Mouse (Mus musculus) left cerebral cortex, postnatal 14 days (tissue): ENCODE measurements at regions not wholly inside any gene's neighbourhood (a gene's known extent, or its start where the extent isn't known, plus 50 kb on each side); places are given as distances from the start of the nearest gene placed in this dataset.

Experiments
- DNase-seq, 2 experiments: peaks; one replicate each; pipeline ENCODE4 v3.0.0; 2021 to 2022; ENCODE audit warnings: low spot score in 2 of 2, mixed read lengths in 1 of 2
- intact Hi-C: fragments of 180-260 bp; cut with DNase I; formaldehyde crosslinking; loops from one replicate; pipeline ENCODE4 v1.15.1; 2025

- intact Hi-C loops = no loop called here
Measured at GRCm38 (mm10) chr7:37908618-37909130, 114.7 kb downstream of the Uri1 start.

GRCm38 (mm10) chr7:37893885-37894284 is 120.4 kb upstream of the Zfp536 start:
- peak; percentile 17 to 49 for DNase-seq
- intact Hi-C loops = no loop called here

More at GRCm38 (mm10) chr7:37908618-37909130, 114.7 kb downstream of the Uri1 start:
- DNase-seq = no peak

- intact Hi-C loops = no loop called here
- DNase-seq = peak; percentile 49 to 66
Measured at GRCm38 (mm10) chr7:37874382-37874781, 100.9 kb upstream of the Zfp536 start.

- no peak for DNase-seq
- intact Hi-C loops = no loop called here
Measured at GRCm38 (mm10) chr7:37870956-37871355, 97.5 kb upstream of the Zfp536 start.

GRCm38 (mm10) chr7:37866468-37866867 is 93.0 kb upstream of the Zfp536 start:
- no peak for DNase-seq

GRCm38 (mm10) chr7:37851471-37851870 is 78.0 kb upstream of the Zfp536 start:
- DNase-seq = no peak
- intact Hi-C loops = no loop called here

More at GRCm38 (mm10) chr7:37866468-37866867, 93.0 kb upstream of the Zfp536 start:
- intact Hi-C loops = no loop called here

GRCm38 (mm10) chr7:37845201-37845600 is 71.8 kb upstream of the Zfp536 start:
- intact Hi-C loops = no loop called here
- DNase-seq = no peak

- intact Hi-C loops = no loop called here
- peak; percentile 24 to 45 for DNase-seq
Measured at GRCm38 (mm10) chr7:37842000-37842513, 68.6 kb upstream of the Zfp536 start.

GRCm38 (mm10) chr7:37841549-37841948 is 68.1 kb upstream of the Zfp536 start:
- intact Hi-C loops = no loop called here
- no peak for DNase-seq

GRCm38 (mm10) chr7:37837883-37838282 is 64.4 kb upstream of the Zfp536 start:
- intact Hi-C loops = no loop called here
- peak in 1 of 2 experiments; percentile 90 for DNase-seq

GRCm38 (mm10) chr7:37837372-37837771 is 63.9 kb upstream of the Zfp536 start:
- no peak for DNase-seq
- intact Hi-C loops = no loop called here

- intact Hi-C loops = no loop called here
- no peak for DNase-seq
Measured at GRCm38 (mm10) chr7:37833420-37833819, 60.0 kb upstream of the Zfp536 start.

GRCm38 (mm10) chr7:37832322-37832721 is 58.9 kb upstream of the Zfp536 start:
- intact Hi-C loops = no loop called here
- no peak for DNase-seq

- intact Hi-C loops = no loop called here
- DNase-seq = no peak
Measured at GRCm38 (mm10) chr7:37825766-37826165, 52.3 kb upstream of the Zfp536 start.
